Mouse (Mus musculus) CH12.LX (cell line): ENCODE measurements around the gene Irs2. TPM values are rescaled to one million over a fixed set of nuclear protein-coding genes. Genes with fewer than 3 reads are reported as not detected.

Experiments used
- DNase-seq: peaks from one replicate; pipeline ENCODE4 v3.0.0-alpha.2; 2013; ENCODE audit errors: extremely low read depth
- H3K27ac ChIP-seq: 2 replicates; pipeline ENCODE4 v1.5.1; 2012; ENCODE audit warnings: low read depth, mild to moderate bottlenecking, control low read depth, moderate library complexity; ENCODE audit not compliant: insufficient read depth
- H3K27me3 ChIP-seq: replicated peaks from 2 replicates; pipeline ENCODE3; 2012; ENCODE audit warnings: inconsistent platforms
- H3K36me3 ChIP-seq, 2 experiments: replicated peaks in 1 of 2; 2 replicates each; pipeline versions ENCODE3 to v1.6.1; 2012; ENCODE audit warnings: inconsistent platforms in 1 of 2, low read length in 1 of 2, mild to moderate bottlenecking in 1 of 2, mixed read lengths in 1 of 2, moderate library complexity in 1 of 2; ENCODE audit not compliant: control insufficient read depth in 1 of 2, insufficient read depth in 1 of 2
- H3K4me1 ChIP-seq, 2 experiments: 2 replicates each; pipeline ENCODE4 v1.6.1; 2012; ENCODE audit warnings: inconsistent platforms in 1 of 2, moderate library complexity in 1 of 2; ENCODE audit not compliant: insufficient read depth in 2 of 2, control insufficient read depth in 1 of 2
- H3K4me2 ChIP-seq: 2 replicates; pipeline ENCODE4 v1.6.1; 2012; ENCODE audit warnings: low read depth, mild to moderate bottlenecking, control low read depth; ENCODE audit not compliant: poor library complexity, insufficient read depth, severe bottlenecking
- H3K4me3 ChIP-seq, 3 experiments: fragments of 150-350 bp in 1 of 3; sonication (generic) in 1 of 3; replicated peaks in 1 of 3; 2 replicates each; pipeline versions ENCODE3 to v1.5.1; 2011 to 2012; ENCODE audit warnings: low read depth in 2 of 3, low read length in 2 of 3, mild to moderate bottlenecking in 2 of 3, moderate library complexity in 2 of 3, control low read depth in 1 of 3, improper control_type of control experiment in 1 of 3, inconsistent platforms in 1 of 3, mixed read lengths in 1 of 3; ENCODE audit not compliant: poor library complexity in 1 of 3
- H3K79me2 ChIP-seq: replicated peaks from 2 replicates; pipeline ENCODE4 v1.6.1; 2012; ENCODE audit warnings: mild to moderate bottlenecking, moderate library complexity; ENCODE audit not compliant: control insufficient read depth, poor library complexity, insufficient read depth, severe bottlenecking; ENCODE audit errors: extremely low read depth
- H3K9ac ChIP-seq: 2 replicates; pipeline ENCODE4 v1.6.1; 2012; ENCODE audit warnings: low read depth, mild to moderate bottlenecking, control low read depth, moderate library complexity; ENCODE audit not compliant: insufficient read depth
- H3K9me3 ChIP-seq: replicated peaks from 2 replicates; pipeline ENCODE3; 2012; ENCODE audit warnings: low read length, inconsistent platforms, mixed read lengths
- BHLHE40 ChIP-seq: IDR thresholded peaks from 2 replicates; pipeline ENCODE4 v1.6.1; 2011; ENCODE audit warnings: mild to moderate bottlenecking, low read depth, low read length, improper control_type of control experiment
- CHD1 ChIP-seq: IDR thresholded peaks from 2 replicates; pipeline ENCODE4 v1.6.1; 2012; ENCODE audit warnings: low read depth, low read length, improper control_type of control experiment, inconsistent platforms
- E2F4 ChIP-seq: IDR thresholded peaks from 2 replicates; pipeline ENCODE4 v1.6.1; 2011; ENCODE audit warnings: low read depth, low read length, improper control_type of control experiment; ENCODE audit not compliant: insufficient replicate concordance
- ELF1 ChIP-seq: IDR thresholded peaks from 2 replicates; pipeline ENCODE4 v1.6.1; 2014; ENCODE audit warnings: low read depth, mild to moderate bottlenecking, inconsistent platforms, low read length, improper control_type of control experiment
- EP300 ChIP-seq: IDR thresholded peaks from 2 replicates; pipeline ENCODE4 v1.6.1; 2011; ENCODE audit warnings: low read length, improper control_type of control experiment
- HCFC1 ChIP-seq: IDR thresholded peaks from 2 replicates; pipeline ENCODE4 v1.6.1; 2012; ENCODE audit warnings: low read depth, mild to moderate bottlenecking, inconsistent platforms, low read length, improper control_type of control experiment
- IRF4 ChIP-seq: IDR thresholded peaks from 2 replicates; pipeline ENCODE4 v1.6.1; 2014; ENCODE audit warnings: low read depth, mild to moderate bottlenecking, inconsistent platforms, low read length, improper control_type of control experiment
- JUN ChIP-seq: IDR thresholded peaks from 2 replicates; pipeline ENCODE4 v1.6.1; 2011; ENCODE audit warnings: low read depth, mild to moderate bottlenecking, low read length, improper control_type of control experiment, moderate library complexity; ENCODE audit not compliant: insufficient read depth
- JUND ChIP-seq: conservative IDR thresholded peaks from 2 replicates; pipeline ENCODE4 v1.6.1; 2011; ENCODE audit warnings: low read depth, low read length, improper control_type of control experiment
- MAFK ChIP-seq: IDR thresholded peaks from 2 replicates; pipeline ENCODE4 v1.6.1; 2011; ENCODE audit warnings: low read length, improper control_type of control experiment; ENCODE audit not compliant: insufficient replicate concordance
- MAX ChIP-seq: IDR thresholded peaks from 2 replicates; pipeline ENCODE4 v1.6.1; 2011; ENCODE audit warnings: low read length, improper control_type of control experiment
- MEF2A ChIP-seq: IDR thresholded peaks from 2 replicates; pipeline ENCODE4 v1.6.1; 2014; ENCODE audit warnings: low read depth, mild to moderate bottlenecking, inconsistent platforms, low read length, improper control_type of control experiment, borderline replicate concordance
- MYC ChIP-seq: IDR thresholded peaks from 2 replicates; pipeline ENCODE4 v1.6.1; 2011; ENCODE audit warnings: low read depth, mild to moderate bottlenecking, improper control_type of control experiment, low read length
- PAX5 ChIP-seq: IDR thresholded peaks from 2 replicates; pipeline ENCODE4 v1.6.1; 2012; ENCODE audit warnings: low read length, inconsistent platforms, mixed read lengths
- POLR2A ChIP-seq: IDR thresholded peaks from 2 replicates; pipeline ENCODE4 v1.6.1; 2011; ENCODE audit warnings: low read depth, mild to moderate bottlenecking, improper control_type of control experiment, low read length
- RCOR1 ChIP-seq: conservative IDR thresholded peaks from 2 replicates; pipeline ENCODE4 v1.6.1; 2012; ENCODE audit warnings: low read depth, mild to moderate bottlenecking, inconsistent platforms, low read length, improper control_type of control experiment
- TBP ChIP-seq: conservative IDR thresholded peaks from 2 replicates; pipeline ENCODE4 v1.6.1; 2011; ENCODE audit warnings: low read depth, low read length, improper control_type of control experiment
- TCF12 ChIP-seq: IDR thresholded peaks from 2 replicates; pipeline ENCODE4 v1.6.1; 2014; ENCODE audit warnings: low read depth, mild to moderate bottlenecking, inconsistent platforms, low read length, improper control_type of control experiment
- UBTF ChIP-seq: IDR thresholded peaks from 2 replicates; pipeline ENCODE4 v1.6.1; 2012; ENCODE audit warnings: low read depth, mild to moderate bottlenecking, inconsistent platforms, low read length, improper control_type of control experiment, moderate library complexity
- ZC3H11A ChIP-seq: IDR thresholded peaks from 2 replicates; pipeline ENCODE4 v1.6.1; 2012; ENCODE audit warnings: low read depth, mild to moderate bottlenecking, inconsistent platforms, low read length, improper control_type of control experiment
- dilution Hi-C: fragments of 300-500 bp; cut with MboI; formaldehyde crosslinking; loops from 2 replicates; pipeline ENCODE4 v1.14.3; 2020; ENCODE audit warnings: low sequenced_read_pairs; ENCODE audit not compliant: extremely low pct_unique_long_range_greater_than_20kb, extremely low pct_ligation_motif_present
- in situ Hi-C: fragments of 300-500 bp; cut with MboI; formaldehyde crosslinking; loops from 3 replicates; pipeline ENCODE4 v1.14.3; 2019; ENCODE audit warnings: low sequenced_read_pairs, low pct_ligation_motif_present, low pct_unique_long_range_greater_than_20kb, mixed read lengths
- polyA plus RNA-seq: library from polyadenylated mRNA; unstranded; fragments of >175 nt; gene quantifications from 2 replicates; pipeline ENCODE4 v1.2.1, GENCODE M21; 2012; ENCODE audit warnings: low read depth; ENCODE audit not compliant: insufficient read length
- total RNA-seq, 2 experiments: library from RNA; depleted of rRNA; stranded (reverse); fragments of 300-350 nt in 1 of 2; fragments of >200 nt in 1 of 2; gene quantifications; 2 replicates each; pipeline ENCODE4 v1.2.3; 2012 to 2014

The Irs2 gene
- total and polyA plus RNA-seq, 3 experiments, result 0.24 to 1.1 TPM; not detected in 1

GRCm38 (mm10) chr8:10995756-10996155 is 12.5 kb downstream of the Irs2 start:
- no peak for TF ChIP-seq TBP
- no peak overlapping the region for H3K27ac ChIP-seq
- dilution Hi-C loops, result no loop called here
- H3K4me1 ChIP-seq, result peaks cover 0 to 2% of the 10 kb centered on the region in 2 experiments; a peak in 2 of 4 replicates
- H3K27me3 ChIP-seq, result no peaks in the 10 kb centered on the region
- no peak overlapping the region for H3K9ac ChIP-seq
- no peak overlapping the region for H3K4me2 ChIP-seq
- H3K36me3 ChIP-seq, result no peaks in the 10 kb centered on the region
- DNase-seq, result no peak
- no peaks in the 10 kb centered on the region; the same call in 1 of the 2 replicates for H3K79me2 ChIP-seq
- in situ Hi-C loops, result no loop called here
- no peak overlapping the region for H3K4me3 ChIP-seq
- no peaks in the 10 kb centered on the region for H3K9me3 ChIP-seq

GRCm38 (mm10) chr8:10994390-10994954 is 13.8 kb downstream of the Irs2 start:
- Histone ChIP-seq H3K9ac (no peak overlapping the region), H3K27ac (no peak overlapping the region), H3K36me3 (no peaks in the 10 kb centered on the region), H3K79me2 (no peaks in the 10 kb centered on the region), H3K9me3 (no peaks in the 10 kb centered on the region), H3K4me1 (no peaks in the 10 kb centered on the region), H3K4me3 (no peak overlapping the region), H3K27me3 (no peaks in the 10 kb centered on the region), H3K4me2 (no peak overlapping the region)
- no peak for DNase-seq
- in situ Hi-C loops (no loop called here), dilution Hi-C loops (no loop called here)
- TF ChIP-seq RCOR1, result no peak

GRCm38 (mm10) chr8:10993582-10994216 is 14.6 kb downstream of the Irs2 start:
- dilution Hi-C loops (no loop called here), in situ Hi-C loops (no loop called here)
- Histone ChIP-seq H3K9me3 (no peaks in the 10 kb centered on the region), H3K27me3 (no peaks in the 10 kb centered on the region), H3K4me1 (no peaks in the 10 kb centered on the region), H3K4me2 (no peak overlapping the region), H3K27ac (no peak overlapping the region), H3K79me2 (no peaks in the 10 kb centered on the region), H3K36me3 (no peaks in the 10 kb centered on the region), H3K4me3 (no peak overlapping the region), H3K9ac (no peak overlapping the region)
- no peak for DNase-seq
- TF ChIP-seq CHD1 (no peak), HCFC1 (no peak), MAX (no peak), BHLHE40 (no peak), POLR2A (no peak), E2F4 (no peak), PAX5 (no peak), IRF4 (no peak), ELF1 (no peak), RCOR1 (no peak), JUN (no peak), TCF12 (no peak), MAFK (no peak), EP300 (no peak), MYC (no peak), ZC3H11A (no peak), UBTF (no peak), MEF2A (no peak), JUND (no peak)
